Mouse (Mus musculus) spleen, postnatal 14 days (tissue): Measurements from ENCODE around the gene Arhgef16.

ENCODE experiments used
- DNase-seq, 2 experiments: peaks; one replicate each; pipeline ENCODE4 v3.0.0; 2021 to 2022; ENCODE audit warnings: low spot score in 2 of 2

The Arhgef16 gene

DNA sequence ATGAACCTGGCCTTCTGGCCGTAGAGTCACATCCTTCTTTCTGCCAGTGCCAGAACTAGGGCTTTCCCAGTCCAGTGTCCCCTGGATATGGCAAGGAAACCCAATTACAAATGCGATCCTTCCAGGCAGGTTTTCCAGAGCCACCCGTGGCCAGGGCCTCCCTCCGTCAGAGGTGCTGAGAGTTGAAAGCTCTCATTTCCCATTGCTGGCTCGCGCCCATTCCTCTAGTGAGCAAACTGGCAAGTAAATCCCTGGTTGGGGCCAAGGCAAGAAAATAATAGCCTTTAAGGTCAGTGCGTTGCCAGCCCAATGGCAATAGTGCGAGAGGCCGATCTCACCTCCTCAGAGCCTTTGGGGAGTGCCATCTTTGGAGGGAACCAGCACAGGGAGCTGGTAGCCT is 71.9 kb downstream of the Arhgef16 start:
- no peak for DNase-seq
